Mouse (Mus musculus): Measurements from ENCODE around the gene Lef1.

DNA sequence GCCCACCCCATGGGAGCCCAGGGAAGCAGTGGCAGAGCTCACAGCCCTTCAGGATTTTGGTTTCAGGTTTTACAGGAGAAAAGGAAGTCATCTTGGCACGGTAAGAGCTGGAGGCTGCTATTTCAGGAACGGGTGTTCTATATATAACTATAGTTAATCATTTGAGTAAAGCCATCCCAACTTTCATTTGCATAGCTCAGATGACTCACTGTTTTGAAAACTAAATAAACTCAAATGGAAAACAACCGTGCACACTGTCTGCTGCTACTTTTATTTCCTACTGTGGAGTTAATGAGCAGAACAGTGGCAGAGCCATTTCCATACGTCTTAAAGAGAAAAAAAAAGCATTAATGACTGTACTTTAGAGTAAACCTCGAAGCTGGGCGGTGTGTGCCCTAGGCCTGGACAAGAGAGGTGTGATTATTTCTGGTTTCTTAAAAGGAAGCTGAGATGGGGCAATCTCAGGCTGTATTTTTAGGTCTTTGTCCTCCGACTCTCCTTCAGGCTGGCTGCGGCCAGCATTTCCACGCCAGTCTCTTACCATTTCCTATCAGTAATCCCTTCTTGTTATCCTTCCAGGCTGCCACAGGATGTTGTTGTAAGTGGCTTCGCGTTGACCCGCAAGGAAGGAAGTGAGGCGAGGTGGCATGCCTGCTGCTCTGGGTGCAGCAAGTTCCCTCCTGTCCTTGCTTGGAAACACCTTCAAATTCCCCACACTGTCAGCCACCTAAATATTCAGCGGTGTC, 29.2 kb downstream of the Lef1 start:
- TF ChIP-seq USF1 (IDR thresholded peaks at IDR 0.05; ENCODE audit: low read depth, low read length) (no peak), HCFC1 (IDR thresholded peaks at IDR 0.05; ENCODE audit: low read depth, low read length) (no peak), MYB (IDR thresholded peaks at IDR 0.05; ENCODE audit: low read depth, low read length) (no peak), MAX (IDR thresholded peaks at IDR 0.05; ENCODE audit: low read length) (no peak), ZKSCAN1 (IDR thresholded peaks at IDR 0.05; ENCODE audit: low read depth, low read length) (no peak), CTCF (IDR thresholded peaks at IDR 0.05 in 2 of 3, conservative IDR thresholded peaks at IDR 0.05 in 1 of 3; ENCODE audit: control insufficient read depth in 1 of 3, insufficient read depth in 1 of 3, low read depth in 2 of 3, low read length in 3 of 3, poor library complexity in 1 of 3, severe bottlenecking in 1 of 3) (no peak)

All from MEL (cell line).